Mouse (Mus musculus) heart, embryonic 14.5 days (tissue): ENCODE data around the gene 2010111I01Rik. TPM values are rescaled to one million over a fixed set of nuclear protein-coding genes. Genes with fewer than 3 reads are reported as not detected.
A peak's percentile ranks its signal among the peaks of the same experiment; 100 is the strongest.

Experiments used
- ATAC-seq: fragments of 200-750 bp; cut with Nextera tagmentation; 2 replicates; pipeline ENCODE4 v1.8.0; 2017; ENCODE audit warnings: low read depth, moderate TSS enrichment; ENCODE audit not compliant: insufficient number of reproducible peaks, insufficient read depth, low FRiP score
- H3K27ac ChIP-seq, 2 experiments: fragments of 200-500 bp in 1 of 2; fragments of 300-500 bp in 1 of 2; sonication (generic) in 1 of 2; replicated peaks in 1 of 2; 2 replicates each; pipeline ENCODE4 v1.5.1; 2012 to 2014; ENCODE audit warnings: low read depth in 2 of 2, low read length in 2 of 2, control low read depth in 1 of 2, mild to moderate bottlenecking in 1 of 2, mixed read lengths in 1 of 2; ENCODE audit not compliant: control insufficient read depth in 1 of 2, insufficient read depth in 1 of 2
- H3K27me3 ChIP-seq: fragments of 300-500 bp; sonication (generic); 2 replicates; pipeline ENCODE4 v1.6.1; 2014; ENCODE audit warnings: mild to moderate bottlenecking, low read length, control low read depth; ENCODE audit not compliant: control insufficient read depth, insufficient read depth
- H3K36me3 ChIP-seq: fragments of 300-500 bp; sonication (generic); 2 replicates; pipeline ENCODE4 v1.6.1; 2014; ENCODE audit warnings: mild to moderate bottlenecking, control low read depth, low read length, mixed read lengths; ENCODE audit not compliant: control insufficient read depth, insufficient read depth
- H3K4me1 ChIP-seq, 2 experiments: fragments of 200-500 bp in 1 of 2; fragments of 300-500 bp in 1 of 2; sonication (generic) in 1 of 2; 2 replicates each; pipeline ENCODE4 v1.6.1; 2012 to 2014; ENCODE audit warnings: low read length in 2 of 2, control low read depth in 1 of 2, mixed read lengths in 1 of 2; ENCODE audit not compliant: control insufficient read depth in 2 of 2, insufficient read depth in 2 of 2
- H3K4me2 ChIP-seq: fragments of 300-500 bp; sonication (generic); 2 replicates; pipeline ENCODE4 v1.6.1; 2014; ENCODE audit warnings: mild to moderate bottlenecking, low read length
- H3K4me3 ChIP-seq, 2 experiments: fragments of 200-500 bp in 1 of 2; fragments of 300-500 bp in 1 of 2; sonication (generic) in 1 of 2; 2 replicates each; pipeline ENCODE4 v1.5.1; 2012 to 2014; ENCODE audit warnings: low read length in 2 of 2, mild to moderate bottlenecking in 2 of 2, control low read depth in 1 of 2, low read depth in 1 of 2, moderate library complexity in 1 of 2; ENCODE audit not compliant: control insufficient read depth in 1 of 2, insufficient read depth in 1 of 2
- H3K9ac ChIP-seq: fragments of 300-500 bp; sonication (generic); 2 replicates; pipeline ENCODE4 v1.6.1; 2014; ENCODE audit warnings: mild to moderate bottlenecking, low read length
- H3K9me3 ChIP-seq: fragments of 300-500 bp; sonication (generic); 2 replicates; pipeline ENCODE4 v1.6.1; 2016; ENCODE audit warnings: low read length, control low read depth; ENCODE audit not compliant: control insufficient read depth
- WGBS: fragments of 180-500 bp; shearing (Covaris S2); extraction: QIAGEN DNeasy Blood & Tissue Kit; methylation state at CpG from one replicate; pipeline ENCODE4 v1.1.7; 2014; 5-methylcytosine and 5-hydroxymethylcytosine counted together
- polyA plus RNA-seq: library from polyadenylated mRNA; unstranded; fragments of >200 nt; fragmentation: Nextera tagmentation; extraction: Ambion mirVana; gene quantifications from 2 replicates; pipeline ENCODE4 v1.2.1, GENCODE M21; 2014

Gene 2010111I01Rik
- polyA plus RNA-seq, 1 experiment from 2014 or later = 69.5 TPM

DNA sequence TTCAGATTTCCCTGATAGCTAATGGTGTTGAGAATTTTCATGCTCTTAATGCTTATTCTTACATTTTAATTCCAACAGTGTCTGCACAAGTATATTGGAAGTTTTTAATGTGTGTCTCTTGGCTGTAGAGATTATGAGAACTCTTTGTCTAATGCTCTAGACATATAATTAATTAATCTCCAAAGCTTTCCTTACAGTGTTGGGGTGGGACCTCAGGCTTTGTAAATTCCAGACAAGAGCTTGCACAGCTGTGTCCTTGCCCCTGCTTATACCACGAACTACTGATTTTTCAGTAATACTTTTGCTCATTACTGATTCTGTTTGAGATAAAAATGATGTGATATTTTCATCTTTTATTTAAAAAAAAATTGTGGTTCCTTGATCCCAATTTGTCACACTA is 74.2 kb downstream of the 2010111I01Rik start:
- Histone ChIP-seq H3K9me3 (no peaks in the 10 kb centered on the region), H3K27me3 (no peaks in the 10 kb centered on the region), H3K27ac (no peak overlapping the region), H3K9ac (no peak overlapping the region), H3K36me3 (no peaks in the 10 kb centered on the region), H3K4me3 (no peak overlapping the region), H3K4me1 (peaks cover 1 to 3% of the 10 kb centered on the region in 2 experiments; a peak in 2 of 4 replicates), H3K4me2 (no peak overlapping the region)
- ATAC-seq = no peak
- 69% methylated on average over 1 of the region's 1 CpGs for WGBS

DNA sequence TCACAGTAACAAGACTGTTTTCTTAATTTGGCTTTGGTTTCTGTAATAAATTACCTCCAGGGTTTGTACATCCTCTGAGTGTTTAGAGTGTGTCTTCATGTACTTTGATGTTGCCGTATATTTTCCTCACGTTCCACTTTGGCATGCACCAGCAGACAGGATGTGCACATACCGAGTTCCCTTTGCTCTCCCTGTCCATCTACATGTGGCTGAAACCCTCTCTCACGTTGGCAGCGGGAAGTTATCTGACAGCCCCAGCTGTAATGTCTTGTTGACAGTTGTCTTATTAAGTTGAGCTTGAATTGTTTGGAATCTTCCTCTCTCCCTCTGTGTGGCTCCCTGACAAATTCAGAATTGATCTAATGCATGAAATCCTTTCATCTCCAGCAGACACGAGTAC is 74.6 kb downstream of the 2010111I01Rik start:
- WGBS = 41% methylated on average over 6 of the region's 6 CpGs
- Histone ChIP-seq H3K9ac (no peak overlapping the region), H3K27ac (no peak overlapping the region), H3K4me2 (no peak overlapping the region), H3K27me3 (no peaks in the 10 kb centered on the region), H3K36me3 (no peaks in the 10 kb centered on the region), H3K4me3 (no peak overlapping the region), H3K9me3 (no peaks in the 10 kb centered on the region), H3K4me1 (peaks cover 3% of the 10 kb centered on the region in 2 experiments; a peak in 2 of 4 replicates)
- ATAC-seq = no peak

DNA sequence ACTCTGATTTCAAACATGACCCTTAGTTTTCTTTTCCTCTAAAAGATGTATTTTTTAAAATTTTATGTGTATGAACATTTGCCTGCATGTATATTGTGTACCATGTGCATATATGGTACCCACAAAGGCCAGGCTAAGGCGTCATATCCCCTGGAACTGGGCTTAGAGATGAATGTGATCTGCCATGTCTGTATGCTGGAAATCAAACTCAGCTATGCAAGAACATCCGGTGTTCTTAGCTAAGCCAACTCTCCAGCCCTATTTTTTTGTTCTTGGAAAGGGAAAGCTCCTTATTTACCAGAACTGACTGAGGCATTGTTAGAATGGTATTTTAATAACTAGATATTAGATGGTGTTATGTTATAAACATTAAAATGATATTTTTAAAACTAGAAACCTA is 75.2 kb downstream of the 2010111I01Rik start:
- H3K4me2 ChIP-seq = no peak overlapping the region
- no peaks in the 10 kb centered on the region for H3K36me3 ChIP-seq
- ATAC-seq = no peak
- no peak overlapping the region for H3K27ac ChIP-seq
- H3K4me3 ChIP-seq = no peak overlapping the region
- no peaks in the 10 kb centered on the region for H3K27me3 ChIP-seq
- H3K9ac ChIP-seq = no peak overlapping the region
- WGBS = 72% methylated on average over 2 of the region's 2 CpGs
- H3K9me3 ChIP-seq = no peaks in the 10 kb centered on the region
- peaks cover 3% of the 10 kb centered on the region in 2 experiments; a peak in 2 of 4 replicates for H3K4me1 ChIP-seq

DNA sequence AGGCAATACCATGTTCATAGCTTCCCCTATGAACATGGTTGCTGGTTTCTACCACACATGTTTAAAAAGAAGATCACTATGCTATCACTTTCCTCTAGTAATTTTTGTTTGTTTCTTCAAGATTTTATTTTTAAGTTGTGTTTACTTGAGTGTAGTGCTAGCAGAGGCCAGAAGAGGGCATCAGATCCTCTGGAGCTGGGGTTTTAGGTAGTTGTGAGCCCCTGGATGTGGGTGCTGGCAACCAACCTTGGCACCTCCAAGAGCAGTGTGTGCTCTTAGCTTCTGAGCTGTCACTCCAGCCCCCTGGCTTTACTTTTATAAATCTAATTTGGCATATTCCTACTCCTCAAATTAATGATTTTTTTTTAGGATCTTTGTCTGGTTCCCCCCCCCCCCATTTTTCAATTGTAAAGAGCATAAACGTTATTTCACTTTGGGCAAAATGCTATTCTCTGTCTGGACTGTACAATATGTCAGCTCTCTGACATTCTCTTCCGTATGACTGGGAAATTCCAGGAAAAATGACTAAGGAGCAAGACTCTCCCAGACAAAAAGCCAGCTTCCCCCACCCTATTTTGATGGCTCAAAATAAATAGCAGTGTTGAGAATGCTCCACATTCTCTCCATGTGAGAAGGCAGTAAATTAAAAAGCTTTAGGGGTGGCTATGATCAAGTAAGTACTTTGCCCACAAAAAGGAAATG is 81.0 kb downstream of the 2010111I01Rik start:
- no peak overlapping the region for H3K4me2 ChIP-seq
- no peak overlapping the region for H3K4me3 ChIP-seq
- no peak for ATAC-seq
- no peaks in the 10 kb centered on the region for H3K9me3 ChIP-seq
- 67% methylated on average over 2 of the region's 2 CpGs for WGBS
- no peaks in the 10 kb centered on the region for H3K27me3 ChIP-seq
- H3K9ac ChIP-seq = no peak overlapping the region
- no peak overlapping the region for H3K27ac ChIP-seq
- H3K36me3 ChIP-seq = no peaks in the 10 kb centered on the region
- H3K4me1 ChIP-seq = peaks cover 2 to 3% of the 10 kb centered on the region in 2 experiments; a peak in 2 of 4 replicates

DNA sequence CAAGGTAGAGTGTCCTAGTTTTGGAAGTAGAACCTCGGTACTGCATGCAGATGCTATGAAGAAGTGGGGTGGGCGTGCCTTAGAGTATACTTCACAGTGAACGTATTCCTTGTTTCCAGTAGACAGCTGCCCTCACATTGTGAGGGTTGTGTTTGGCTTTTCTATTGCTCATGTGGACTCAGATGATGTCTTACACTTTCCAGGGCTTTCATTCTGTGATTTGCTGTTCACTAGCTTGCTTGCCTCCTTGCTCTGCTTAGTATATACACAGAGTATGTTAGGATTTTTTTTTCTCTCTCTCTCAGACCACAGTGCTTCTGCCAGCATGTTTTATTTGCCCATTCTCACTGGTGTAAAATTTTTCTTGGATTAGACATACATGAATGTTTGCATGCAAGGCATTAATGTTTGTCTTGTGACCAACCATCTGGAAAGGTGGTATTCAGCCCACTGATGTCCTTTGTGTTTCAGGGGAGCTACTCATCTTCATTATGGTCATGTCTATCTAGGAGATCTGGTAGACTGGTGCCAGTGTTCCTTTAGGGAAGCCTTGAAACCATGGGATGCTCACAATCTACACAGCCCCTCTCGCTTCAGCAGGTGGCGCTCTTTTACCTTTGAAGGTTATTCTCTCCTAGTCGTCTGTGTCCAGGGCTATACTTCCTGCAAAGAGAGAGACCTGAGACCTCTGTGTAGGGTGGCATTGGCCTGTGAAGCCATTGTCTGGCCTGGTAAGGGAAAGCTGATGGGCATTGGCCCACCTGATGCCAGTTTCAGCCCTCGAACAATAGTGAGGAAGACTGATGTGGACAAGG is 81.7 kb downstream of the 2010111I01Rik start:
- no peak overlapping the region for H3K4me3 ChIP-seq
- no peaks in the 10 kb centered on the region for H3K9me3 ChIP-seq
- no peak overlapping the region for H3K4me2 ChIP-seq
- H3K27ac ChIP-seq = no peak overlapping the region
- H3K9ac ChIP-seq = no peak overlapping the region
- ATAC-seq = peak; percentile 77
- no peaks in the 10 kb centered on the region for H3K27me3 ChIP-seq
- 40% methylated on average over 7 of the region's 7 CpGs for WGBS
- peaks cover 2 to 3% of the 10 kb centered on the region in 2 experiments; a peak in 2 of 4 replicates for H3K4me1 ChIP-seq
- no peaks in the 10 kb centered on the region for H3K36me3 ChIP-seq

DNA sequence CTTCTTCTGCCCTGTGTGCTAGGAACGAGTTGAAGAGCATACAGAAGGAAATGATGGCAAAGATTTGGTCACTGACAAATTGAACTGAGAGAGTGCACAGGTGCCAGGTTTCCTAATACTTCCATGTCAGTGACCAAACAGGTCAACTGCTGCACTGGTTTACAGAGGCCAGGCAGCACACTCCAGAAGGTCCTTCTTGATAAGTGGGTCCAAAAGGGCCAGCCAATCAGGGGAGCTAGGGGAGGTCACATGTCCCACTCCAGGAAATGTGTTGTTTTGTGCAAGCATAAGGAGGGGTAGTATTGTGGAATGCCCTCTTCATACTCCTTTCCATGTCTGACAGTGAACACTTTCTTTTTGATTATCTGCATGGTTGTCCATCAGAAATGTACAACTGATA is 99.0 kb downstream of the 2010111I01Rik start:
- no peak for ATAC-seq
- no peak overlapping the region for H3K9ac ChIP-seq
- no peak overlapping the region for H3K27ac ChIP-seq
- no peak overlapping the region for H3K4me3 ChIP-seq
- no peaks in the 10 kb centered on the region for H3K27me3 ChIP-seq
- H3K4me2 ChIP-seq = no peak overlapping the region
- 78% methylated on average over 1 of the region's 1 CpGs for WGBS
- no peaks in the 10 kb centered on the region for H3K36me3 ChIP-seq
- no peaks in the 10 kb centered on the region for H3K9me3 ChIP-seq
- no peaks in the 10 kb centered on the region for H3K4me1 ChIP-seq

DNA sequence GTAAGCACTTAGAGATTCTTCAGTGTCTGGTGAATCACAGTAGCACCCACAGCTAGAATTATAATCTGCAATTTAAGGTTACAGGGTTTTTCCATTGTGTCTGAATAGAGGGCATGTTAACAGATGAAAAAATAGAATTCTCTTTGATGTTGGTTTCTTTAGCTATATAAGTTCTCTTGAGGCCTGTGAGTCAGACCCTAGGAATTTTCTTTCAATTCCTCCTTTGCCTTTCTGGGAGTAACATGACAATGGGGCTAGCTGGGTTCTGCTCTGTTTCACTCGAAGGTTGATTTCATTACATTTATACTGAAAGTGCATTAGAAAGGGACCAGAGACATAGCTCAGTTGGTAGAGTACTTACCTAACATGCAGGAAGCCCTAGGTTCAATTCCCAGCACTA is 101.9 kb downstream of the 2010111I01Rik start:
- 59% methylated on average over 1 of the region's 1 CpGs for WGBS
- ATAC-seq = no peak

More for the DNA sequence above, 101.9 kb downstream of the 2010111I01Rik start:
- Histone ChIP-seq H3K9me3 (no peaks in the 10 kb centered on the region), H3K9ac (no peak overlapping the region), H3K4me1 (0 out of 4 replicates have a peak, but pooled peaks cover 0 to 1% of the 10 kb centered on the region in 2 experiments), H3K27me3 (no peaks in the 10 kb centered on the region), H3K36me3 (no peaks in the 10 kb centered on the region), H3K4me2 (no peak overlapping the region), H3K4me3 (no peak overlapping the region), H3K27ac (no peak overlapping the region)
